Mouse (Mus musculus) megakaryocyte, embryonic 14.5 days (primary cell): Measurements from ENCODE around the gene Pon1.

Source experiments
- FLI1 ChIP-seq: IDR thresholded peaks from 2 replicates; pipeline ENCODE4 v1.6.1; 2012; ENCODE audit warnings: low read length, inconsistent platforms, mixed read lengths
- GATA1 ChIP-seq: IDR thresholded peaks from 3 replicates; pipeline ENCODE4 v1.6.1; 2012; ENCODE audit warnings: mixed read lengths, low read length, inconsistent platforms, borderline replicate concordance

DNA sequence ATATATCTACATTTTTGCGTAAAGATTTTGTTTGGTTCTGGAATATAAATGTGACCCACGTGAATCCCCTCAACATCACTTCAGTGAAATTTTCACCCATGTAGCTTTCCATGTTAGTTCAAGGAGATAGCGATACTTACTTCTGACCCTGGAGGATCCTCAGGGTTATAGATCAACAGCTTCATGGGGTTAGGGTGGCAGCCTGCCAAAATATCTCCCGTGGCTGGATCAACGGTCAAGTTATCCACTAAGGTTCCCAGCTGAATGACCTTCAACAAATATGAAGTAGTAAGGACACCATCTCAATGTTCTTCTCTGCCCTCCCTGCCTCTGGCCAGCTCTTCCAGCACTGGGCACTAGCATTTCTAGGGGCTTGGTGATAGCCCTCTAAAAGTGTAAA, 36.5 kb upstream of the Pon1 start:
- no peak for TF ChIP-seq GATA1
- no peak for TF ChIP-seq FLI1
